10 mouse cellular contexts compared by ENCODE assay signal in genomic region chr5:103134839-103135238, GRCm38 (mm10).
DNase-seq lines count a peak whose midpoint lies in the region; ATAC-seq and TF ChIP-seq lines count a peak whose summit lies in the region.
"Had no signal": no experiment of that assay in that cellular context is flagged by ENCODE, and none has a peak within 500 bp of the region (broad histone marks: within the 10 kb centered on the region; RNA-seq: fewer than 3 reads in every experiment).

No protein-coding gene starts in this region.

- H3K9ac ChIP-seq in hindbrain, postnatal 0 days (replicated peaks; ENCODE audit: low read length): no peak overlapping the region
- no peak overlapping the region for H3K9ac ChIP-seq in hindbrain, embryonic 14.5 days
- H3K9ac ChIP-seq: stomach, embryonic 15.5 days had no signal

- peak; percentile 27 for DNase-seq in hindbrain, postnatal 0 days (ENCODE audit: low spot score)
- no peak for DNase-seq in hindbrain, embryonic 14.5 days (ENCODE audit: low spot score)
- DNase-seq in urinary bladder, postnatal 25 days (ENCODE audit: low spot score): peak; percentile 3
- no peak for DNase-seq in urinary bladder, postnatal 10 days (ENCODE audit: low spot score)
- peak; percentile 76 to 79 for DNase-seq in cerebellum, postnatal 10 days
- DNase-seq in MN1 (ENCODE audit: low spot score): no peak
- DNase-seq in thymus, postnatal 4 days: no peak
- no peak for DNase-seq in thymus, postnatal 14 days
- DNase-seq: kidney, adult 9 months had no signal

- H3K4me3 ChIP-seq in hindbrain, postnatal 0 days (ENCODE audit: low read length): no peak overlapping the region
- H3K4me3 ChIP-seq in hindbrain, embryonic 14.5 days (replicated peaks; ENCODE audit: low read length): no peak overlapping the region
- H3K4me3 ChIP-seq: stomach, embryonic 15.5 days had no signal

- no peaks in the 10 kb centered on the region for H3K36me3 ChIP-seq in hindbrain, postnatal 0 days (ENCODE audit: insufficient read depth, low read length)
- no peaks in the 10 kb centered on the region for H3K36me3 ChIP-seq in hindbrain, embryonic 14.5 days (replicated peaks; ENCODE audit: control insufficient read depth, insufficient read depth)
- H3K36me3 ChIP-seq: stomach, embryonic 15.5 days had no signal

- no peak for TF ChIP-seq CTCF in hindbrain, postnatal 0 days (IDR thresholded peaks at IDR 0.05; ENCODE audit: low read depth)

- 62% methylated on average over 9 of the region's 9 CpGs for WGBS in hindbrain, postnatal 0 days
- 72% methylated on average over 9 of the region's 9 CpGs for WGBS in hindbrain, embryonic 14.5 days

- no peaks in the 10 kb centered on the region for H3K4me1 ChIP-seq in hindbrain, postnatal 0 days (ENCODE audit: insufficient read depth, low read length)
- H3K4me1 ChIP-seq in hindbrain, embryonic 14.5 days (replicated peaks; ENCODE audit: control insufficient read depth, insufficient read depth, low read length): no peaks in the 10 kb centered on the region
- H3K4me1 ChIP-seq: stomach, embryonic 15.5 days had no signal

- H3K9me3 ChIP-seq in hindbrain, postnatal 0 days (ENCODE audit: low read length): no peaks in the 10 kb centered on the region
- H3K9me3 ChIP-seq in hindbrain, embryonic 14.5 days (ENCODE audit: control insufficient read depth, low read length): no peaks in the 10 kb centered on the region
- H3K9me3 ChIP-seq: stomach, embryonic 15.5 days had no signal

- no peak overlapping the region for H3K4me2 ChIP-seq in hindbrain, postnatal 0 days (ENCODE audit: low read depth, low read length)
- H3K4me2 ChIP-seq in hindbrain, embryonic 14.5 days (replicated peaks): no peak overlapping the region
- H3K4me2 ChIP-seq: stomach, embryonic 15.5 days had no signal

- H3K27ac ChIP-seq in hindbrain, postnatal 0 days: no peak overlapping the region
- H3K27ac ChIP-seq in hindbrain, embryonic 14.5 days: no peak overlapping the region
- H3K27ac ChIP-seq: stomach, embryonic 15.5 days had no signal

- ATAC-seq in hindbrain, postnatal 0 days: no peak
- ATAC-seq in hindbrain, embryonic 14.5 days (ENCODE audit: low FRiP score): no peak

- H3K27me3 ChIP-seq in hindbrain, postnatal 0 days (ENCODE audit: insufficient read depth, low read length): no peaks in the 10 kb centered on the region
- H3K27me3 ChIP-seq in hindbrain, embryonic 14.5 days (ENCODE audit: control insufficient read depth, insufficient read depth, low read length): no peaks in the 10 kb centered on the region
- H3K27me3 ChIP-seq: stomach, embryonic 15.5 days had no signal

Comparison
In these comparisons a context has a peak if more than half of its experiments do, and no peak if none do; other contexts are left out.
1. DNase-seq: peak in hindbrain, postnatal 0 days (single experiment), urinary bladder, postnatal 25 days (single experiment) and cerebellum, postnatal 10 days (2 of 2); none in hindbrain, embryonic 14.5 days (single experiment), urinary bladder, postnatal 10 days (single experiment), MN1 (single experiment), thymus, postnatal 4 days (single experiment) and thymus, postnatal 14 days (single experiment).